13 mouse cellular contexts compared by ENCODE assay signal in the genomic region with DNA sequence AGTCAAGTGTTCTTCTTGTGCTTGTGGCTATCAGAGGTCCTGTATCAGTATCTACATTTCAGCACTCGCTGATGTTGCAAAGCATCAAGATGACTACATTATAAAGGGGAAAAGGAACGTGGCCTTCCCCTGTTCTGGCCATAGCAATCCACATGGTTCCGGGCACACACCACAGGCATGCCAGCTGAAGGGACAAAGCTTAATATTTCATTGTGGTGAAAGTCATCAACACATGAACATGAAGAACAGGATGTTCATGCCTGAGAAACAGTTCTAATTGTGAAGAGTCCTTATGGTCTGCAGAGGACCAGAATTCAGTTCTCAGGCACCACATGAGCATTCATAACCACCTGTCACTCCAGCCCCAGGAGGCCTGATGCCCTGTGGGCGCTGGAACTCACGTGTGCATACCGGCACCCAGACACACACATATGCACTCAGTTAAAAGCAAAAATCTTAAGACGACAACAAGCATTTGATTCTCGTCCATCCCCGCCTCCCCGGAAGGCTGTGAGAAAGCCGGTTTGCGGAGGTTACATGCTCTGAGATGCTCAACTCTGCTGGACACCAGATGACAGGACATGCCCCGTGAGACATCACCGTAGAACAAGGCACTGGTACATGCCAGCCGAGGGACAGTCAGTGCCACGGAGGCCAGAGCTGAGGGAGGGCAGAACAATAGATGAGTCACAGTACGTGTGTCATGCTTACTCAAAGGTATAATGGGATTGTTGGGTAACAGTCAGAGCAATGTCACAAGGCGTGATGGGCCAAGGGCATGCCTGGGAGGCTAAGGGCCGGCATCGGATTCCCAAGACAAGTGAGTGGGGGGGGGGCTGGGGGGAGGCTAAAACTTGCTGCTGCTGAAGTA. TPM values are rescaled to one million over a fixed set of nuclear protein-coding genes. Genes with fewer than 3 reads are reported as not detected.
A peak's percentile ranks its signal among the peaks of the same experiment; 100 is the strongest.
DNase-seq lines count a peak whose midpoint lies in the region; ATAC-seq lines count a peak whose summit lies in the region.
"Had no signal": no experiment of that assay in that cellular context is flagged by ENCODE, and none has a peak within 500 bp of the region (broad histone marks: within the 10 kb centered on the region; RNA-seq: fewer than 3 reads in every experiment).

No protein-coding gene starts in this region.

- no peaks in the 10 kb centered on the region for H3K9me3 ChIP-seq in heart, embryonic 16.5 days (replicated peaks; ENCODE audit: control insufficient read depth, low read length)
- H3K9me3 ChIP-seq: G1E; hindbrain, embryonic 12.5 days had no signal

- peak overlapping the region; percentile 85 for H3K27ac ChIP-seq in heart, embryonic 16.5 days (ENCODE audit: low read length)
- H3K27ac ChIP-seq: hindbrain, embryonic 12.5 days; layer of hippocampus, adult 2 months had no signal

- no peak overlapping the region for H3K9ac ChIP-seq in heart, embryonic 16.5 days (ENCODE audit: low read length)
- H3K9ac ChIP-seq: hindbrain, embryonic 12.5 days; lung, embryonic 14.5 days had no signal

- H3K36me3 ChIP-seq in heart, embryonic 16.5 days (ENCODE audit: control insufficient read depth, insufficient read depth): no peaks in the 10 kb centered on the region
- H3K36me3 ChIP-seq: G1E; hindbrain, embryonic 12.5 days had no signal

- no peak overlapping the region for H3K4me2 ChIP-seq in heart, embryonic 16.5 days (ENCODE audit: low read depth, low read length)
- H3K4me2 ChIP-seq: hindbrain, embryonic 12.5 days; lung, embryonic 14.5 days had no signal

- DNase-seq in heart, adult 9 months (ENCODE audit: low spot score in 2 of 2): no peak
- peak; percentile 68 for DNase-seq in 3134 (ENCODE audit: extremely low read depth, insufficient read length, low spot score)
- peak; percentile 87 for DNase-seq in 416B (ENCODE audit: low read depth)
- peak; percentile 57 to 77 for DNase-seq in adrenal gland, postnatal 36 days
- no peak for DNase-seq in cerebellum, adult 9-11 months
- no peak for DNase-seq in kidney, postnatal 36 days
- DNase-seq: cerebellum, adult 2 months; kidney, adult 2 months; lung, embryonic 14.5 days had no signal

- no peaks in the 10 kb centered on the region for H3K27me3 ChIP-seq in heart, embryonic 16.5 days (ENCODE audit: control insufficient read depth, insufficient read depth, low read length)
- H3K27me3 ChIP-seq: hindbrain, embryonic 12.5 days had no signal

- peaks cover 45% of the 10 kb centered on the region for H3K4me1 ChIP-seq in heart, embryonic 16.5 days (ENCODE audit: control insufficient read depth, insufficient read depth, low read length)

- WGBS in heart, embryonic 16.5 days: 71% methylated on average over 20 of the region's 20 CpGs

- no peak for ATAC-seq in heart, embryonic 16.5 days (replicated peaks; ENCODE audit: extremely low read depth, insufficient read depth, low FRiP score)

- no peak overlapping the region for H3K4me3 ChIP-seq in heart, embryonic 16.5 days (ENCODE audit: low read length)
- H3K4me3 ChIP-seq: hindbrain, embryonic 12.5 days; layer of hippocampus, adult 2 months had no signal

RNA-seq across cellular contexts. Expression of a gene that starts 56.2 kb away (rescaled TPM):
- 14.4 and 15.7 TPM in 2 replicates for polyA plus RNA-seq in heart, embryonic 16.5 days (2015; fragmentation: Nextera tagmentation; extraction: Ambion mirVana)
- total RNA-seq in adrenal gland, postnatal 36 days (2021): 100 to 1,000 TPM; 162 to 206 TPM

Comparison
In these comparisons a context has a peak if more than half of its experiments do, and no peak if none do; other contexts are left out.
1. DNase-seq: peak in 3134 (single experiment), 416B (single experiment) and adrenal gland, postnatal 36 days (2 of 2); none in heart, adult 9 months (0 of 2), cerebellum, adult 9-11 months (single experiment) and kidney, postnatal 36 days (0 of 2).